Mouse (Mus musculus) kidney, postnatal 14 days (tissue): ENCODE data around the gene Olfr1462.

Experiments
- DNase-seq: peaks from one replicate; pipeline ENCODE4 v3.0.0; 2022; ENCODE audit warnings: mixed read lengths

The Olfr1462 gene

GRCm38 (mm10) chr19:13185434-13185833, at the start of gene Olfr1462:
Gene Olfr1462 (plus strand): TSS chr19:13185734.
- DNase-seq, result no peak

DNA sequence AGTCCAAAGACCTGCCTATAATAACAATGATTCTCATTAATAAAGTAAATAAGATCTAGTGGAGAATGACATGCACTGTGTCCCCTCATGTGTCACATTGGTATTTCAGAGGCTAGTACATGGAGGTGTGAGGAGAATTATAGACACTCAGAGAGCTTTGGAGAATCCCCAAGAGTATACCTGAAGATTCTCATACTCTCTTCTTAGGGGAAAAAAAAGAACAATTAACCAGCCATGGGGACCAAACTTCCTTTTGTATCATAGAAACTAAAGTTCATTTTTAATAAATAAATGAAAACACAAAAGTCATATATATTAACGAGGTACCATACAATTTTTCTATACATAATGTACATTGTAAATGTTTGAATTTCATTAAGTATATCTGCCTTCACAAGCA, 36.1 kb upstream of the Olfr1462 start, which contains the start of gene Olfr1459:
Gene Olfr1459 (minus strand): TSS at position 101 of the 400 bp plus-strand sequence.
- no peak for DNase-seq

DNA sequence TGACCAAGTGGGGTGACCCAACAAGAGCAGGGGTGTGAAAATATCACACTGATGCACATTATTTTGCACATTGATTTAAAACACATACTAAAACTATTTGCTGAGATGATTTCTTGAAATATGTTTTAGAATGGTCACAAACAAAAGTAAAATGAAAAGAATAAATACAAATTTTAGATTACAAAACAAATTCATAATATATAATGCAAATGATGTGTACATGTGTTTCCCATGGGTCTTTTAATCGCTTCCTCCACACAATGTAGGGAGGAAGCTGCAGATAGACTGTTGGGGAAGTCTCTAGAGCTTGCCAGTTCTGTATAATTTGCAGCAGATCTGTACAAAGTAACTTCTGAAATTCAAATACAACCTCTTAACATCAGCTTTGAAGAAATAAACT, 22.8 kb upstream of the Olfr1462 start, which contains the start of gene Olfr1461:
Gene Olfr1461 (plus strand): TSS at position 301 of the 400 bp plus-strand sequence.
- no peak for DNase-seq

DNA sequence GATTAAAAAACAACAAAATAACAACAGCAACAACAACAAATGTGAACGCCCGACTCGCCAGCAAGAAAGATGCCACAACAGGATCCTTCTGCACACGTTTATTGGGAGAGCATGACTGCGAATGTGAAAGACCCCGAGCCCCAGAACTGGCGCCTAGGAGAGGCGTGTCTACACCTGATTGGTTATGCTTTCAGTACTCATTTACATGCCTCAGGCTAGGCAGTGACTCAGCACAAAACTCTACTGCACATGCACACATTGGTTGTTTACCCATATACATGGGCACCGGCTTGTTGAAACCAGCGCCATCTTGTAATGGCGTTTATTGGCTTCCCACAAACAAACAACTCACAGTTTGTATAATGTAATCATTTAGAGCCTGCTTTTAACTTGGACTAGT, 36.1 kb downstream of the Olfr1462 start:
- DNase-seq, result no peak

- DNase-seq, result no peak
Observed at GRCm38 (mm10) chr19:13231028-13231427, 45.5 kb downstream of the Olfr1462 start, which contains the start of gene Olfr1463. Gene Olfr1463 (plus strand): TSS chr19:13231328.
